Mouse (Mus musculus): ENCODE measurements at regions not wholly inside any gene's neighbourhood (a gene's known extent, or its start where the extent isn't known, plus 50 kb on each side); places are given as distances from the start of the nearest gene placed in this dataset.

DNA sequence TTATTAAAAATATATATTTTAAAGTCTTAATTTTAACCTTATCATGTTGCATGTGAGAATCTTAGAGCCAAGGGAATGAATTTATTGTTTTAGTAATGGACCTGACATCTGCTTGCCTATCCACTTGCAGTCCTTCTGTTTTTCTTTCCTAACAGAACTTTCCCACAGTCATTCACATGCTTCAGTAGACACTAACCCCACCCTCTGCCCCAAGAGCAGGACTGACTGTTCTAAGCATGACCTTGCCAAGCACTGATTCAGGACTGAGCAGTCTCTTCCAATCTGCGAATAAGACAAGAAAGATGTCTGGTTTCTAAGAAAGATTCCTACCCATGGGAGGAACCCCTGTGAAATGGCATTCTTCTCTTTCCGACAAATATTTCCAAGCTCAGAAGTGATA, 117.9 kb upstream of the Tll1 start:
- H3K4me1 ChIP-seq (ENCODE audit: control insufficient read depth, insufficient read depth, low read length): no peaks in the 10 kb centered on the region
- no peak for ATAC-seq

DNA sequence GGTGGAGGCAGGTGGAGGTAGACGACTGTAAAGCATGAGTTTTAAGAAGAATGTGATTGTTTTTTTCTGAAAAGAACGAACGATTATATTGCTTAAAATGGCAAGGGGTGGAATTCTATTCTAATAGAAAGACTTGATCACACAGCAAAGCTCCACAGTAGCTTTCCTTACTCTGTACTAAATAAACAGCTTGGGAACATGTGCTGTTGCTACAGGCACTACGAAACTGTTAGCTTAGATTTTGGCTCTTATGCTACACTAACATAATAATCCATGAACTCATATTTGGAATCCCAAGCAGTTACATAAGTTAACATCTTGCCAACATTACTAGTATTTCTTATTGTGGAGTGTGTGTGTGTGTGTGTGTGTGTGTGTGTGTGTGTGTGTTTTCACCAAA, 114.3 kb upstream of the Tll1 start:
- Histone ChIP-seq H3K4me3 (ENCODE audit: low read length) (no peak overlapping the region), H3K9ac (ENCODE audit: low read depth, low read length) (no peak overlapping the region), H3K27ac (ENCODE audit: low read length) (no peak overlapping the region), H3K9me3 (ENCODE audit: control insufficient read depth, low read length) (no peaks in the 10 kb centered on the region), H3K4me1 (ENCODE audit: control insufficient read depth, insufficient read depth, low read length) (0 out of 2 replicates have a peak, but pooled peaks cover 2% of the 10 kb centered on the region), H3K36me3 (ENCODE audit: control insufficient read depth, insufficient read depth, low read length) (no peaks in the 10 kb centered on the region), H3K27me3 (replicated peaks; ENCODE audit: control insufficient read depth, insufficient read depth, low read length) (no peaks in the 10 kb centered on the region), H3K4me2 (ENCODE audit: low read depth, low read length) (no peak overlapping the region)
- ATAC-seq: no peak
- 72% methylated on average over 4 of the region's 4 CpGs for WGBS

More for the DNA sequence above, 117.9 kb upstream of the Tll1 start:
- H3K4me2 ChIP-seq (ENCODE audit: low read depth, low read length): no peak overlapping the region
- 86% methylated on average over 2 of the region's 2 CpGs for WGBS
- no peaks in the 10 kb centered on the region for H3K9me3 ChIP-seq (ENCODE audit: control insufficient read depth, low read length)
- no peaks in the 10 kb centered on the region for H3K27me3 ChIP-seq (replicated peaks; ENCODE audit: control insufficient read depth, insufficient read depth, low read length)
- no peak overlapping the region for H3K4me3 ChIP-seq (ENCODE audit: low read length)
- no peaks in the 10 kb centered on the region for H3K36me3 ChIP-seq (ENCODE audit: control insufficient read depth, insufficient read depth, low read length)
- no peak overlapping the region for H3K9ac ChIP-seq (ENCODE audit: low read depth, low read length)
- H3K27ac ChIP-seq (ENCODE audit: low read length): no peak overlapping the region

DNA sequence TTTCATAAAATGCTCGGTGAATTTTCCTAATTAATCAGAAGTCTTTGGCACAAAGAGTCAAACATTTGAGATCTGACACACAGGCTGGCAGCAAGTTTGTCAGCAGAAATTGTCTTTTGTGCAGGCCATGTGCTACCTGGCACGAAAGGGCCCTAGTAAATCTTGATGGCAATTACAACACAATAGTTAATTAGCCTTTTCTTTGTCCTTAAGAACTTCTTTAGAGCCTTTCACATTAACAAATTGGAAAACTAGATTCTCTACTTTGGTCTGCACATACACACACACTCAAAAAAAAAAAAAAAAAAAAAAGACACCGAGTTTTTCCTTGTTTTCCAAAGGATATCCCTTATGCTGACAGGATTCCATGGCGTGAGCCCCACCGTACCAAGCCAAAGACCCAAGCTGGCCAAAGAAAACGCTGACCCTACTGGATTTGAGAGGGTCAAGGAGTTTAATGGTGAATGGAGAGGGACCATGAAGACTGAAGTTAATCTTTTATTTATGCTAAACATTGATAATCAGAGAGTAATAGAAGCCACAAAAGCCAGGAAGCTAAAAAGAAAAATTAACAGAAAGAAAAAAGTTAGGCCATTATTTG, 113.2 kb upstream of the Tll1 start:
- no peak overlapping the region for H3K4me3 ChIP-seq (ENCODE audit: low read length)
- WGBS: 78% methylated on average over 6 of the region's 6 CpGs

DNA sequence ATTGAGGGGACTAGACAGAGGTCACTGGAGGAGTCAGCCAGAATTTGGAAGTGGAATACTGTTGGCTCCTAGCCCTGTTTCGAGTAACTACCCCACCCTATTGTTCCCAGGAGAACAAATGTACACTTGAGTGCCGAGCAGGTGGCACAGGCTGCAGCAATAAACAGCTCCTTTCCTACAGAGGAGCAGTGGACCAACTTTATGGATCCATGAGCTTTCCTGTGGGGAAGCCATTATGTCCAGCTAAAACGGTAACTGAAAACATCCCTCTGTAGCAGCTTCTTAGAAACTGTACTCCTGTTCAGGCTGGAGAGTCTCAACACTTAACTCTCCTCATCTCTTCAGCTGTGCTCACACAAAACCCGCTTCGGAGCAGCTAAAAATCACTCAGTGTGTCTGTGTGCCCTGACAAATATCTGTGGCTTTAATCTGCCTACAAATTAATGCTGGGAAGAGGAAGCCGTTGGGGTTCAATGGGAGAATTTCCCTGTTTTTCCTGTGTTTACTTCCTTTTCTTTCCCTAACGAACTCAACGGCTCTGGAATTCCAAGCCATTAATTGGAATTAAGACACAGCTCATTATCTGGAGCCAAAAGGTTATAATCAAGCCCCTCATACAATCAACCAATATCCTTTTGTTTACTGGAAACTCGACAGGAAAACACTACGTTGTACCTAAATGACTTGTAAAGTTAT, 112.6 kb upstream of the Tll1 start:
- Histone ChIP-seq H3K9me3 (ENCODE audit: control insufficient read depth, low read length) (no peaks in the 10 kb centered on the region), H3K36me3 (ENCODE audit: control insufficient read depth, insufficient read depth, low read length) (no peaks in the 10 kb centered on the region), H3K4me2 (ENCODE audit: low read depth, low read length) (no peak overlapping the region), H3K4me3 (ENCODE audit: low read length) (no peak overlapping the region), H3K4me1 (ENCODE audit: control insufficient read depth, insufficient read depth, low read length) (0 out of 2 replicates have a peak, but pooled peaks cover 2% of the 10 kb centered on the region), H3K9ac (ENCODE audit: low read depth, low read length) (no peak overlapping the region), H3K27me3 (replicated peaks; ENCODE audit: control insufficient read depth, insufficient read depth, low read length) (no peaks in the 10 kb centered on the region), H3K27ac (ENCODE audit: low read length) (no peak overlapping the region)
- 57% methylated on average over 10 of the region's 10 CpGs for WGBS
- no peak for ATAC-seq

More for the DNA sequence above, 113.2 kb upstream of the Tll1 start:
- no peak for ATAC-seq
- Histone ChIP-seq H3K4me1 (ENCODE audit: control insufficient read depth, insufficient read depth, low read length) (0 out of 2 replicates have a peak, but pooled peaks cover 2% of the 10 kb centered on the region), H3K9me3 (ENCODE audit: control insufficient read depth, low read length) (no peaks in the 10 kb centered on the region), H3K27me3 (replicated peaks; ENCODE audit: control insufficient read depth, insufficient read depth, low read length) (no peaks in the 10 kb centered on the region), H3K27ac (ENCODE audit: low read length) (no peak overlapping the region), H3K9ac (ENCODE audit: low read depth, low read length) (no peak overlapping the region), H3K36me3 (ENCODE audit: control insufficient read depth, insufficient read depth, low read length) (no peaks in the 10 kb centered on the region), H3K4me2 (ENCODE audit: low read depth, low read length) (no peak overlapping the region)

DNA sequence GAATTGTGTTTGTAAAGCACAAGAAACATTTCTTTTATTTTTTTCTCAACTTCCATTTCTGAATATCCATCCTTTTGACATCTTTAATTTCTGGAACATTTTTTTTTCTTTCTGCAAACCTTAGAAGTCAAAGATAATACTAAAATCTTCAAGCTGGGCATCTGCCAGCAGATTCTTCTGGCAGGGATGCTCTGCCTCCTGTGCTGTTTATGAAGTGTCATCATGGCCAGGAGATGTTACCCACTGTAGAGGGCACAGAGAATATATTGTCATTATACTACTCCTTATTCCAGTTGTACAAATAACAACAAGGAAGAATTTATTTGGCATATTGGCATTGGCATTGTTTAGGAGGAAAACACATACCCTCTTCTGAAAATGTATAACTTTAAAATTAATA, 111.7 kb upstream of the Tll1 start:
- 0 out of 2 replicates have a peak, but pooled peaks cover 2% of the 10 kb centered on the region for H3K4me1 ChIP-seq (ENCODE audit: control insufficient read depth, insufficient read depth, low read length)
- H3K4me3 ChIP-seq (ENCODE audit: low read length): no peak overlapping the region
- ATAC-seq: no peak
- no peak overlapping the region for H3K27ac ChIP-seq (ENCODE audit: low read length)
- no peaks in the 10 kb centered on the region for H3K27me3 ChIP-seq (replicated peaks; ENCODE audit: control insufficient read depth, insufficient read depth, low read length)
- H3K36me3 ChIP-seq (ENCODE audit: control insufficient read depth, insufficient read depth, low read length): no peaks in the 10 kb centered on the region
- no peak overlapping the region for H3K9ac ChIP-seq (ENCODE audit: low read depth, low read length)
- H3K4me2 ChIP-seq (ENCODE audit: low read depth, low read length): no peak overlapping the region
- no peaks in the 10 kb centered on the region for H3K9me3 ChIP-seq (ENCODE audit: control insufficient read depth, low read length)

DNA sequence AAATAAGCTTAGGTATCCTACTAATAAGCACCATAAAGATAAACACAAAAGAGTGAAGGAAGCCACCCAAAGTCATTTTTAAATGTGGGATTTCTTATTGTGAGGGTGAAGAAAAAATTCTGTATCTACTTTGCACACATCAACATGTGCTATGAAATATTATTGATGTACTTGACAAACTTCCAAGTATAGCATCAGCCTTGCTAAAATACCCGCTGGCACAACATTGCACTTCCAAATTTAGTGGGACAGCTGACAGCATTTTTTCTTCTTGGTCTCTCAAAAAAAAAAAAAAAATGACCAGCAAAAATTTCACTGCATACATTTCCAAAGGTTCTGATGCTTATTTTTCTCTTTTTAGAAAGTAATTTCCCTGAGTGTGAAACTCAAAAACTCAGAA, 101.9 kb upstream of the Tll1 start:
- H3K4me3 ChIP-seq (ENCODE audit: low read length): no peak overlapping the region
- no peaks in the 10 kb centered on the region for H3K4me1 ChIP-seq (ENCODE audit: control insufficient read depth, insufficient read depth, low read length)
- no peaks in the 10 kb centered on the region for H3K36me3 ChIP-seq (ENCODE audit: control insufficient read depth, insufficient read depth, low read length)
- WGBS: 76% methylated on average over 1 of the region's 1 CpGs
- H3K27me3 ChIP-seq (replicated peaks; ENCODE audit: control insufficient read depth, insufficient read depth, low read length): no peaks in the 10 kb centered on the region
- no peak for ATAC-seq
- H3K4me2 ChIP-seq (ENCODE audit: low read depth, low read length): no peak overlapping the region
- H3K9me3 ChIP-seq (ENCODE audit: control insufficient read depth, low read length): no peaks in the 10 kb centered on the region
- no peak overlapping the region for H3K27ac ChIP-seq (ENCODE audit: low read length)
- H3K9ac ChIP-seq (ENCODE audit: low read depth, low read length): no peak overlapping the region

DNA sequence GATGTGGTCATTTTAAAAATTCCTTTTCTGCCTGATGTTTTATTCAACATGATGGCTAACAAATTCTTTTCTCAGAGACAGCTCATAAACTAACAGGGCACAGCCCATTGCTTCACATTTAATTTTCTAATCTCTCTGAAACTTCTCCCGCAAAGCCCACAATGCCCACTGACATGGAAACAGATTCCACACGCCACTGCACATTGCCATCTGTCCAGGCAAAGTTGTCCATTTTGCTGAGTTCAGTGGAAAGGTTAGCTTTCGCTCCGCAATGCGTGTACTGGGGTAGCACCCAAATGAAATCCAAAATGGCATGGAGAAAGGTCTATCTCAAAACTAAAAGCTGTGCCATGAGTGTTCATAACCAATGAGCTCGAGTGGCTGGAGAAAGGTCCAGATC, 76.7 kb upstream of the Tll1 start:
- no peaks in the 10 kb centered on the region for H3K9me3 ChIP-seq (ENCODE audit: control insufficient read depth, low read length)
- 85% methylated on average over 6 of the region's 6 CpGs for WGBS
- no peaks in the 10 kb centered on the region for H3K4me1 ChIP-seq (ENCODE audit: control insufficient read depth, insufficient read depth, low read length)
- H3K36me3 ChIP-seq (ENCODE audit: control insufficient read depth, insufficient read depth, low read length): no peaks in the 10 kb centered on the region
- H3K27me3 ChIP-seq (replicated peaks; ENCODE audit: control insufficient read depth, insufficient read depth, low read length): no peaks in the 10 kb centered on the region
- no peak for ATAC-seq
- no peak overlapping the region for H3K4me2 ChIP-seq (ENCODE audit: low read depth, low read length)
- no peak overlapping the region for H3K9ac ChIP-seq (ENCODE audit: low read depth, low read length)
- no peak overlapping the region for H3K27ac ChIP-seq (ENCODE audit: low read length)
- H3K4me3 ChIP-seq (ENCODE audit: low read length): no peak overlapping the region

DNA sequence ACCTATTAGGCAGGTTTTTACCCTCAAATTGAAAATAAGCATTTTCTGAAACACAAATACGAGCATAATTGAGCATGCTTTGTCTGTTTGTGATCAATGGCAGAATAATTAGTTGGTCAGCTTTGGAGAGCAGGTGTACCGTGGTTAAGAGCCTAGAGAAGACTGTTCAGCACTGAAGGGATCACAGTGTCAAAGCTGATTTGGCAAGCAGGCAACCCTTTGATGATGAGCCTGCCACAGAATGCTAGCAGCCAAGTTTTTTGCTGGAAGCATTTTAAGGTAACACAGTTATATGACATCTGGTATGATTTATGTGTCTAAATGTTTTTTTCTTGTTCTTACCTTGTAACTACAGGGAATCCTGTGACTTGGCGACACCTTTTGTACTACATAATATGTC, 75.5 kb upstream of the Tll1 start:
- Histone ChIP-seq H3K27ac (ENCODE audit: low read length) (no peak overlapping the region), H3K4me3 (ENCODE audit: low read length) (no peak overlapping the region), H3K4me2 (ENCODE audit: low read depth, low read length) (no peak overlapping the region), H3K36me3 (ENCODE audit: control insufficient read depth, insufficient read depth, low read length) (no peaks in the 10 kb centered on the region), H3K9ac (ENCODE audit: low read depth, low read length) (no peak overlapping the region), H3K4me1 (ENCODE audit: control insufficient read depth, insufficient read depth, low read length) (no peaks in the 10 kb centered on the region), H3K9me3 (ENCODE audit: control insufficient read depth, low read length) (no peaks in the 10 kb centered on the region), H3K27me3 (replicated peaks; ENCODE audit: control insufficient read depth, insufficient read depth, low read length) (no peaks in the 10 kb centered on the region)
- no peak for ATAC-seq
- 67% methylated on average over 3 of the region's 3 CpGs for WGBS

DNA sequence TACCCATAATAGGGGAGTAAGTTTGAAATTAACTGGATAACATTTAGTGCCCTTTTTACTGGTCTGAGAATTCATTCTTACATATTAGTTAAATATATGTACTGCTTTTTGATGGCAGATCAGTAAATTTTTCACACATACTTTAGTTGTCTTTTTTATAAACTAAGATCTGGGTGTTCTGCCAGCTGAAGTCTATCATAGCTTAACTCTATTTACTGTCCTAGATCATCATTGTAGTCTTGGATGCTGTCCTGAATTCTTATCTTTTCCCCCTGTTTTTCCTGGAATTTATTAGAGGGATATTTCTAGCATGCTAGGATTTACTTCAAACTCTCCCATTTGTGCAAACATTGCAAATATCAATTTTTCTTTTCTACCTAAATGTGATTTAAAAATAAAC, 74.3 kb upstream of the Tll1 start:
- Histone ChIP-seq H3K9me3 (ENCODE audit: control insufficient read depth, low read length) (no peaks in the 10 kb centered on the region), H3K9ac (ENCODE audit: low read depth, low read length) (no peak overlapping the region), H3K36me3 (ENCODE audit: control insufficient read depth, insufficient read depth, low read length) (no peaks in the 10 kb centered on the region), H3K27ac (ENCODE audit: low read length) (no peak overlapping the region), H3K4me3 (ENCODE audit: low read length) (no peak overlapping the region), H3K4me2 (ENCODE audit: low read depth, low read length) (no peak overlapping the region), H3K4me1 (ENCODE audit: control insufficient read depth, insufficient read depth, low read length) (0 out of 2 replicates have a peak, but pooled peaks cover 2% of the 10 kb centered on the region), H3K27me3 (replicated peaks; ENCODE audit: control insufficient read depth, insufficient read depth, low read length) (no peaks in the 10 kb centered on the region)
- no peak for ATAC-seq

DNA sequence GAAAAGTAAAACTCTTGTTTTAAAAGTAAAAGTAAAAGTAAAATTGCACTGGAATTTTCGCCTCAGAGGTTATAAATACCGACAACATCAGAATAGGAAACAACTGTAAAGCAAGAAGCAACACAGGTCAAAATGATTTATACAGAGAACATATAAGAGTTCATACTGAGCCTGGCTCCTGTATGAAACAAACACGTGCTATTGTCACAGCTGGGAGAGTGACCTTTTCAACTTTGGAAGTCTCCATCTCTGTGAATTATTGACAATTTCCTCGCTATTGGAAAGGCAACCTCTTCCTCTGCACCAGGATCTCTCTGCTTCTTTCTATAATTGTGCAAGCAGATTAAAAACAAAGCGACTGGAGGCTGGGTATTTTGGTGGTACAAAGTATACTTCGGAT, 70.0 kb upstream of the Tll1 start:
- Histone ChIP-seq H3K4me2 (ENCODE audit: low read depth, low read length) (no peak overlapping the region), H3K27me3 (replicated peaks; ENCODE audit: control insufficient read depth, insufficient read depth, low read length) (no peaks in the 10 kb centered on the region), H3K27ac (ENCODE audit: low read length) (no peak overlapping the region), H3K4me1 (ENCODE audit: control insufficient read depth, insufficient read depth, low read length) (0 out of 2 replicates have a peak, but pooled peaks cover 2% of the 10 kb centered on the region), H3K9me3 (ENCODE audit: control insufficient read depth, low read length) (no peaks in the 10 kb centered on the region), H3K36me3 (ENCODE audit: control insufficient read depth, insufficient read depth, low read length) (no peaks in the 10 kb centered on the region), H3K4me3 (ENCODE audit: low read length) (no peak overlapping the region), H3K9ac (ENCODE audit: low read depth, low read length) (no peak overlapping the region)
- no peak for ATAC-seq
- WGBS: 55% methylated on average over 6 of the region's 6 CpGs

Data from intestine, embryonic 16.5 days (tissue).